In the genomic region with DNA sequence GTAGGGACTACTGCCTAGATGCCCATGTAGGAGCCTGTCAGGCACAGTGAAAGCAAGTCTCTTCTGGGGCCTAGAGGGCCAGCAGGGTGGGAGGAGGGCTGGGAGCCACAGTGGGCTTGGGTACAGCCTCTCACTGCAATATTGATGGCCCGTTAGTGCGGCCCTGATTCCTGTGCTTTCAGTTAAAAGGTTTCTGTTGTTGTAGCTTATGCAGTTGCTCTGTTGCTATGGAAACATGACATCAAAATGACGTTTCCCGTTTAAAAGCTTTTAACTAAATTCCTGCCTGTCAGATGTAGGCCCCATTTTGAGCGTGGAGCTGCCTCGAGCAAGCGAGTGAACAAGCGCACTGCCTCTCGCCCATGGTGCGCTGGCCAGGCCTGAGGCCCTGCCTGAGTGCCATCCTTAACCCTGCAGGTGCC, we compare ENCODE assay signal across 13 mouse cellular contexts. TPM values are rescaled to one million over a fixed set of nuclear protein-coding genes. Genes with fewer than 3 reads are reported as not detected.
DNase-seq lines count a peak whose midpoint lies in the region; ATAC-seq and TF ChIP-seq lines count a peak whose summit lies in the region.
"Had no signal": no experiment of that assay in that cellular context is flagged by ENCODE, and none has a peak within 500 bp of the region (broad histone marks: within the 10 kb centered on the region; RNA-seq: fewer than 3 reads in every experiment).

No protein-coding gene starts in this region.

- H3K4me2 ChIP-seq in heart, embryonic 14.5 days (ENCODE audit: low read length) = no peak overlapping the region
- no peak overlapping the region for H3K4me2 ChIP-seq in heart, embryonic 11.5 days
- H3K4me2 ChIP-seq in hindbrain, postnatal 0 days (ENCODE audit: low read depth, low read length) = no peak overlapping the region
- H3K4me2 ChIP-seq: heart, embryonic 13.5 days; kidney, embryonic 15.5 days; lung, embryonic 15.5 days had no signal

- TF ChIP-seq CTCF in hindbrain, postnatal 0 days (IDR thresholded peaks at IDR 0.05; ENCODE audit: low read depth) = no peak

- H3K27me3 ChIP-seq in heart, embryonic 14.5 days (ENCODE audit: control insufficient read depth, insufficient read depth, low read length) = no peaks in the 10 kb centered on the region
- no peaks in the 10 kb centered on the region for H3K27me3 ChIP-seq in heart, embryonic 11.5 days (ENCODE audit: control insufficient read depth, insufficient read depth, low read length)
- H3K27me3 ChIP-seq in hindbrain, postnatal 0 days (ENCODE audit: insufficient read depth, low read length) = no peaks in the 10 kb centered on the region
- H3K27me3 ChIP-seq: heart, embryonic 13.5 days; kidney, embryonic 15.5 days; lung, embryonic 15.5 days had no signal

- H3K4me3 ChIP-seq in heart, embryonic 14.5 days (ENCODE audit: control insufficient read depth in 1 of 2, insufficient read depth in 1 of 2, low read depth in 1 of 2, low read length in 2 of 2) = no peak overlapping the region
- no peak overlapping the region for H3K4me3 ChIP-seq in heart, embryonic 11.5 days (ENCODE audit: low read depth, low read length)
- H3K4me3 ChIP-seq in hindbrain, postnatal 0 days (ENCODE audit: low read length) = no peak overlapping the region
- H3K4me3 ChIP-seq: heart, embryonic 13.5 days; kidney, embryonic 15.5 days; lung, embryonic 15.5 days had no signal

- WGBS in heart, embryonic 14.5 days = 82% methylated on average over 10 of the region's 10 CpGs
- 75% methylated on average over 10 of the region's 10 CpGs for WGBS in heart, embryonic 11.5 days (ENCODE audit: insufficient replicate concordance)
- 39% methylated on average over 10 of the region's 10 CpGs for WGBS in hindbrain, postnatal 0 days

- no peaks in the 10 kb centered on the region for H3K9me3 ChIP-seq in heart, embryonic 14.5 days (ENCODE audit: control insufficient read depth, low read length)
- H3K9me3 ChIP-seq in heart, embryonic 11.5 days (replicated peaks; ENCODE audit: control insufficient read depth, low read length) = no peaks in the 10 kb centered on the region
- H3K9me3 ChIP-seq in hindbrain, postnatal 0 days (ENCODE audit: low read length) = no peaks in the 10 kb centered on the region
- H3K9me3 ChIP-seq: heart, embryonic 13.5 days; kidney, embryonic 15.5 days; lung, embryonic 15.5 days had no signal

- H3K9ac ChIP-seq in heart, embryonic 14.5 days (ENCODE audit: low read length) = peak overlapping the region; percentile 44; the same call in 1 of the 2 replicates
- no peak overlapping the region for H3K9ac ChIP-seq in heart, embryonic 11.5 days (ENCODE audit: low read depth, low read length)
- 0 out of 2 replicates have a peak overlapping the region, but pooled peaks have one; percentile 24 for H3K9ac ChIP-seq in hindbrain, postnatal 0 days (replicated peaks; ENCODE audit: low read length)
- H3K9ac ChIP-seq: heart, embryonic 13.5 days; kidney, embryonic 15.5 days; lung, embryonic 15.5 days had no signal

- H3K4me1 ChIP-seq in heart, embryonic 14.5 days (ENCODE audit: control insufficient read depth in 2 of 2, insufficient read depth in 2 of 2, low read length in 2 of 2) = peaks cover 4 to 21% of the 10 kb centered on the region in 2 experiments
- peaks cover 13% of the 10 kb centered on the region for H3K4me1 ChIP-seq in heart, embryonic 11.5 days (ENCODE audit: control insufficient read depth, insufficient read depth, low read length)
- H3K4me1 ChIP-seq in hindbrain, postnatal 0 days (ENCODE audit: insufficient read depth, low read length) = no peaks in the 10 kb centered on the region
- H3K4me1 ChIP-seq: kidney, embryonic 15.5 days; lung, embryonic 15.5 days had no signal

- ATAC-seq in heart, embryonic 14.5 days (ENCODE audit: insufficient number of reproducible peaks, insufficient read depth, low FRiP score, low read depth) = no peak
- ATAC-seq in heart, embryonic 11.5 days (replicated peaks; ENCODE audit: insufficient number of reproducible peaks, low FRiP score, low TSS enrichment) = no peak
- peak; percentile 39; the same call in 1 of the 2 replicates for ATAC-seq in hindbrain, postnatal 0 days

- peaks cover 16% of the 10 kb centered on the region; the same call in 1 of the 2 replicates for H3K36me3 ChIP-seq in heart, embryonic 14.5 days (ENCODE audit: control insufficient read depth, insufficient read depth, low read length)
- no peaks in the 10 kb centered on the region for H3K36me3 ChIP-seq in heart, embryonic 11.5 days (ENCODE audit: control insufficient read depth, insufficient read depth, low read length)
- no peaks in the 10 kb centered on the region for H3K36me3 ChIP-seq in hindbrain, postnatal 0 days (ENCODE audit: insufficient read depth, low read length)
- H3K36me3 ChIP-seq: kidney, embryonic 15.5 days; lung, embryonic 15.5 days had no signal

- DNase-seq in right cerebral cortex, adult 2 months (ENCODE audit: low spot score in 2 of 2) = peak; percentile 28 to 33
- no peak for DNase-seq in right cerebral cortex, postnatal 14 days
- DNase-seq in hindbrain, postnatal 0 days (ENCODE audit: low spot score) = peak; percentile 71
- DNase-seq in right cerebral cortex, postnatal 4 days = peak; percentile 41
- no peak for DNase-seq in cerebellum, postnatal 25 days
- no peak for DNase-seq in cerebellum, postnatal 10 days
- DNase-seq: cerebellum, adult 11 months had no signal

- 0 out of 4 replicates have a peak overlapping the region, but pooled peaks of 1 of the 2 experiments have one; percentile 9 for H3K27ac ChIP-seq in heart, embryonic 14.5 days (replicated peaks in 1 of 2; ENCODE audit: control insufficient read depth in 1 of 2, insufficient read depth in 1 of 2, low read depth in 2 of 2, low read length in 2 of 2)
- no peak overlapping the region for H3K27ac ChIP-seq in heart, embryonic 11.5 days (ENCODE audit: low read depth, low read length)
- peak overlapping the region; percentile 64 for H3K27ac ChIP-seq in hindbrain, postnatal 0 days
- H3K27ac ChIP-seq: heart, embryonic 13.5 days; kidney, embryonic 15.5 days; lung, embryonic 15.5 days had no signal

RNA-seq across cellular contexts. Expression of a gene that starts 9.4 kb away (rescaled TPM):
- 0.42 and 0.73 TPM in 2 replicates for polyA plus RNA-seq in heart, embryonic 14.5 days (2014; fragmentation: Nextera tagmentation; extraction: Ambion mirVana)
- 0.42 and 0.97 TPM in 2 replicates for polyA plus RNA-seq in heart, embryonic 11.5 days (2014; fragmentation: Nextera tagmentation; extraction: Ambion mirVana)
- total RNA-seq in hindbrain, postnatal 0 days (2014; rRNA removed) = 8.8 and 10.0 TPM in 2 replicates
- 5.9 and 7.8 TPM in 2 replicates for polyA plus RNA-seq in hindbrain, postnatal 0 days (2015; fragmentation: Nextera tagmentation; extraction: Ambion mirVana)
- polyA plus RNA-seq: C2C12; heart, embryonic 13.5 days had no signal

RNA-seq across cellular contexts. Expression of a gene that starts 32.0 kb away (rescaled TPM):
- polyA plus RNA-seq in heart, embryonic 14.5 days (2014; fragmentation: Nextera tagmentation; extraction: Ambion mirVana) = 23.3 and 30.6 TPM in 2 replicates
- polyA plus RNA-seq in heart, embryonic 11.5 days (2014; fragmentation: Nextera tagmentation; extraction: Ambion mirVana) = 25.6 and 29.5 TPM in 2 replicates
- 57.9 and 62.5 TPM in 2 replicates for total RNA-seq in hindbrain, postnatal 0 days (2014; rRNA removed)
- polyA plus RNA-seq in hindbrain, postnatal 0 days (2015; fragmentation: Nextera tagmentation; extraction: Ambion mirVana) = 32.3 and 35.1 TPM in 2 replicates

Comparison
In these comparisons a context has a peak if more than half of its experiments do, and no peak if none do; other contexts are left out.
1. DNase-seq: peak in right cerebral cortex, adult 2 months (2 of 2), hindbrain, postnatal 0 days (single experiment) and right cerebral cortex, postnatal 4 days (single experiment); none in right cerebral cortex, postnatal 14 days (single experiment), cerebellum, postnatal 25 days (0 of 2) and cerebellum, postnatal 10 days (0 of 2).